Mouse (Mus musculus) megakaryocyte, embryonic 14.5 days (primary cell): ENCODE data around the gene Cdc14a.

Experiments used
- FLI1 ChIP-seq: IDR thresholded peaks from 2 replicates; pipeline ENCODE4 v1.6.1; 2012; ENCODE audit warnings: low read length, inconsistent platforms, mixed read lengths
- GATA1 ChIP-seq: IDR thresholded peaks from 3 replicates; pipeline ENCODE4 v1.6.1; 2012; ENCODE audit warnings: mixed read lengths, low read length, inconsistent platforms, borderline replicate concordance

GRCm38 (mm10) chr3:116228360-116229245 lies 195.2 kb downstream of the Cdc14a start:
- TF ChIP-seq GATA1, result no peak
- TF ChIP-seq FLI1, result no peak
